Mouse (Mus musculus) thymus, adult 2 months (tissue): ENCODE data around the gene March9.

Experiments used
- CTCF ChIP-seq: fragments of 200-500 bp; IDR thresholded peaks from 2 replicates; pipeline ENCODE4 v1.5.1; 2012; ENCODE audit warnings: mild to moderate bottlenecking, control low read depth, low read length, moderate library complexity, borderline replicate concordance; ENCODE audit not compliant: control insufficient read depth, poor library complexity, insufficient read depth; ENCODE audit errors: extremely low read depth
- POLR2A ChIP-seq: fragments of 200-500 bp; IDR thresholded peaks from 2 replicates; pipeline ENCODE4 v1.6.1; 2012; ENCODE audit warnings: mild to moderate bottlenecking, low read length, control low read depth, moderate library complexity; ENCODE audit not compliant: control insufficient read depth, poor library complexity, insufficient read depth; ENCODE audit errors: extremely low read depth

DNA sequence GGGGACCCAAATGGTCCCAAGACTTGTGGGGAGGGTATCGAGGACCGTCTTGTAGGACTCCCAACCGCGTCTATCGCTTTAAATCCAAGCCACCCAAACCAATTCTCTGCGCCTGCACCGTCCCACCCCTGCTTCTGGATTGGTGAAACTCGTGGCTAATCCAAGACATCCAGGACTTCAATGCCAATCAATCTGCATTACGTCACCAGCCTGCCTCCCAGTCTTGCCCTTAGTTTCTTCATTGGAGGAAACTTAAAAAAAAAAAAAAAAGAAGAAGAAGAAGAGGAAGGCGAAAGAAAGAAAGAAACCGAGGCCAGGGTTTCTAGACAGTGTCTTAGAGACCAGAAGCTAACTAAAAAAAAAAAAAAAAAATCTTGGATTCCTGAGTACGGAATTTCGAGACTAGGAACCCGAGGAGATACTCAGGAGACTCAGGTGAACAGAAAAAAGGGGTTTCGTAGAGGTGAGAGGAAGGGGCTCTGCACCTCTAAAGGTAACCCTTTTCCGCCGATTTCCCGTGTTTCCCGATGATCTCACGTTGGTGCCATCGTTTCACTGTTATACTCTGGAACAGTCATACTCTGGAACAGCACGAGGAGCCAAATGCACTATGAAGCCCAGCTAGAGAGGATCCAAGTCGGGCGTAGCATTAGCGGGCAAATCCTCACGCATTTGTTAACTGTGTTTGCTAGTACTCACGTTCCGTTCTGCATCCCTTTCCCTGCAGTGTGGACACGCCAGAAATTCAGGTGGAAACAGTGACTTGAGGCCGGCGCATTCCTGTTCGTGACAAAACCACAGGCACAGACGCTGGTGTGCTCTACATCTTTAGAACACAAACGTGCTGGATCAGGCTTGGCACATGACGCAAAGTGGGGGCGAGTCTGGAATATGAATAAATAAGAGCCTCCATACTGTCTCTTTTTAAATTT lies 10.5 kb upstream of the March9 start, which contains the start of gene Tspan31:
- TF ChIP-seq POLR2A, result no peak
- no peak for TF ChIP-seq CTCF
